31 mouse cellular contexts compared by ENCODE assay signal in the genomic region with DNA sequence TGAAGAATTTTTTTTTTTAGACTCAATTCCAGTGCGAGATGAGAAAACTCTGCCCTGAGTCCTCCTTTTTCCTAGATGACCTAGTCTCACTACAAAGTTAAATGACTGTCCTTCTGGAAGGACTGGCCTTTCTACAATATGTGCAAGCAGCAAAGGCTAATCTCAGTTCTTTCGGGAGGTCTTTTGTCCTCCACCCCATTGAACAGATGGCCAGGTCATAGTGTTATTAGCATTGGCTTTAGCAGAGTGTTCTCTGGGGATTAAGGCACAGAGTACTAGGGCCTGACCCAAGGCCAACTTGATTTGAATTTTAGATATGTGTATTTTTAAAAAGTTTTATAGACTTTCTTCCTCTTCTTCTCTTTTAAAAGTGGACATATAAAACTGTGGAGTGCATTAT. TPM values are rescaled to one million over a fixed set of nuclear protein-coding genes. Genes with fewer than 3 reads are reported as not detected.
DNase-seq lines count a peak whose midpoint lies in the region; ATAC-seq and TF ChIP-seq lines count a peak whose summit lies in the region.
"Had no signal": no experiment of that assay in that cellular context is flagged by ENCODE, and none has a peak within 500 bp of the region (broad histone marks: within the 10 kb centered on the region; RNA-seq: fewer than 3 reads in every experiment).

No protein-coding gene starts in this region.

- ATAC-seq in hindbrain, postnatal 0 days = no peak
- ATAC-seq in midbrain, embryonic 11.5 days (ENCODE audit: low FRiP score) = peak; percentile 86
- no peak for ATAC-seq in midbrain, postnatal 0 days (ENCODE audit: low FRiP score)
- ATAC-seq: forebrain, embryonic 15.5 days; Patski had no signal

- 45% methylated on average over 2 of the region's 2 CpGs for WGBS in hindbrain, embryonic 10.5 days
- whole genome bisulfite sequencing in hindbrain, postnatal 0 days = 52% methylated on average over 2 of the region's 2 CpGs
- WGBS in midbrain, embryonic 11.5 days = 35% methylated on average over 2 of the region's 2 CpGs
- 35% methylated on average over 2 of the region's 2 CpGs for WGBS in midbrain, postnatal 0 days

- H3K4me3 ChIP-seq in hindbrain, embryonic 10.5 days = no peak overlapping the region
- no peak overlapping the region for H3K4me3 ChIP-seq in hindbrain, postnatal 0 days (ENCODE audit: low read length)
- no peak overlapping the region for H3K4me3 ChIP-seq in midbrain, embryonic 11.5 days (ENCODE audit: low read depth, low read length)
- no peak overlapping the region for H3K4me3 ChIP-seq in midbrain, postnatal 0 days (ENCODE audit: low read depth, low read length)
- H3K4me3 ChIP-seq: embryonic facial prominence, embryonic 10.5 days; embryonic facial prominence, embryonic 13.5 days; erythroblast, embryonic 14.5 days; forebrain, embryonic 12.5 days; forebrain, embryonic 15.5 days; heart, adult 2 months; heart, embryonic 10.5 days; heart, embryonic 13.5 days; hindbrain, embryonic 12.5 days; hindbrain, embryonic 15.5 days had no signal

- no peaks in the 10 kb centered on the region for H3K36me3 ChIP-seq in hindbrain, embryonic 10.5 days
- no peaks in the 10 kb centered on the region for H3K36me3 ChIP-seq in hindbrain, postnatal 0 days (ENCODE audit: insufficient read depth, low read length)
- no peaks in the 10 kb centered on the region for H3K36me3 ChIP-seq in midbrain, embryonic 11.5 days (ENCODE audit: control insufficient read depth, insufficient read depth, low read length)
- H3K36me3 ChIP-seq in midbrain, postnatal 0 days (ENCODE audit: insufficient read depth, low read length) = no peaks in the 10 kb centered on the region
- H3K36me3 ChIP-seq: embryonic facial prominence, embryonic 10.5 days; embryonic facial prominence, embryonic 13.5 days; forebrain, embryonic 12.5 days; forebrain, embryonic 15.5 days; G1E; heart, embryonic 10.5 days; heart, embryonic 13.5 days; hindbrain, embryonic 12.5 days; hindbrain, embryonic 15.5 days had no signal

- peaks cover 37% of the 10 kb centered on the region for H3K4me1 ChIP-seq in hindbrain, embryonic 10.5 days (replicated peaks)
- no peaks in the 10 kb centered on the region; the same call in 1 of the 2 replicates for H3K4me1 ChIP-seq in hindbrain, postnatal 0 days (ENCODE audit: insufficient read depth, low read length)
- H3K4me1 ChIP-seq in midbrain, embryonic 11.5 days (ENCODE audit: control insufficient read depth, insufficient read depth, low read length) = peaks cover 14% of the 10 kb centered on the region
- H3K4me1 ChIP-seq in midbrain, postnatal 0 days (ENCODE audit: insufficient read depth, low read length) = no peaks in the 10 kb centered on the region
- H3K4me1 ChIP-seq: forebrain, embryonic 12.5 days; hindbrain, embryonic 15.5 days had no signal

- peak overlapping the region; percentile 59; the same call in 1 of the 2 replicates for H3K27ac ChIP-seq in hindbrain, embryonic 10.5 days
- H3K27ac ChIP-seq in hindbrain, postnatal 0 days = no peak overlapping the region
- no peak overlapping the region; the same call in 1 of the 2 replicates for H3K27ac ChIP-seq in midbrain, embryonic 11.5 days (ENCODE audit: low read depth, low read length)
- no peak overlapping the region for H3K27ac ChIP-seq in midbrain, postnatal 0 days (ENCODE audit: low read depth, low read length)
- H3K27ac ChIP-seq: embryonic facial prominence, embryonic 10.5 days; embryonic facial prominence, embryonic 13.5 days; forebrain, embryonic 12.5 days; forebrain, embryonic 15.5 days; heart, adult 2 months; heart, embryonic 10.5 days; heart, embryonic 13.5 days; hindbrain, embryonic 12.5 days; hindbrain, embryonic 15.5 days had no signal

- TF ChIP-seq CTCF in hindbrain, postnatal 0 days (IDR thresholded peaks at IDR 0.05; ENCODE audit: low read depth) = no peak
- no peak for TF ChIP-seq CTCF in midbrain, postnatal 0 days (IDR thresholded peaks at IDR 0.05)

- H3K4me2 ChIP-seq in hindbrain, postnatal 0 days (ENCODE audit: low read depth, low read length) = no peak overlapping the region
- no peak overlapping the region for H3K4me2 ChIP-seq in midbrain, embryonic 11.5 days
- no peak overlapping the region for H3K4me2 ChIP-seq in midbrain, postnatal 0 days (ENCODE audit: low read depth, low read length, poor library complexity, severe bottlenecking)
- H3K4me2 ChIP-seq: embryonic facial prominence, embryonic 13.5 days; forebrain, embryonic 12.5 days; forebrain, embryonic 15.5 days; heart, embryonic 13.5 days; hindbrain, embryonic 12.5 days; hindbrain, embryonic 15.5 days had no signal

- no peak for DNase-seq in hindbrain, embryonic 10.5 days (ENCODE audit: low spot score)
- no peak for DNase-seq in hindbrain, postnatal 0 days (ENCODE audit: low spot score)
- DNase-seq in midbrain, embryonic 11.5 days (ENCODE audit: low spot score, missing footprints) = peak; percentile 87
- DNase-seq in midbrain, postnatal 0 days (ENCODE audit: low spot score) = no peak
- DNase-seq in retina, embryonic 14.5 days (ENCODE audit: low spot score) = peak; percentile 28
- no peak for DNase-seq in frontal cortex, postnatal 25 days (ENCODE audit: low spot score in 2 of 2)
- DNase-seq in T-cell, adult 2 months (ENCODE audit: low spot score) = no peak
- DNase-seq: adrenal gland, adult 2 months; adrenal gland, postnatal 14 days; B cell, adult 2 months; cerebellum, adult 11 months; cerebellum, adult 2 months; cerebellum, adult 9-11 months; cerebellum, postnatal 25 days; gastrocnemius, postnatal 10 days; gastrocnemius, postnatal 36 days; heart, adult 2 months; heart, postnatal 14 days; heart, postnatal 4 days had no signal

- no peaks in the 10 kb centered on the region for H3K9me3 ChIP-seq in hindbrain, embryonic 10.5 days
- no peaks in the 10 kb centered on the region for H3K9me3 ChIP-seq in hindbrain, postnatal 0 days (ENCODE audit: low read length)
- H3K9me3 ChIP-seq in midbrain, embryonic 11.5 days (ENCODE audit: control insufficient read depth, low read length) = no peaks in the 10 kb centered on the region
- H3K9me3 ChIP-seq in midbrain, postnatal 0 days (ENCODE audit: low read length) = no peaks in the 10 kb centered on the region
- H3K9me3 ChIP-seq: embryonic facial prominence, embryonic 10.5 days; embryonic facial prominence, embryonic 13.5 days; forebrain, embryonic 12.5 days; forebrain, embryonic 15.5 days; G1E; heart, embryonic 10.5 days; heart, embryonic 13.5 days; hindbrain, embryonic 12.5 days; hindbrain, embryonic 15.5 days had no signal

- H3K27me3 ChIP-seq in hindbrain, embryonic 10.5 days (ENCODE audit: insufficient read depth, poor library complexity, severe bottlenecking) = no peaks in the 10 kb centered on the region
- no peaks in the 10 kb centered on the region for H3K27me3 ChIP-seq in hindbrain, postnatal 0 days (ENCODE audit: insufficient read depth, low read length)
- H3K27me3 ChIP-seq in midbrain, embryonic 11.5 days (ENCODE audit: control insufficient read depth, insufficient read depth, low read length) = peaks cover 3% of the 10 kb centered on the region; the same call in 1 of the 2 replicates
- no peaks in the 10 kb centered on the region for H3K27me3 ChIP-seq in midbrain, postnatal 0 days (ENCODE audit: insufficient read depth, low read length)
- H3K27me3 ChIP-seq: CH12.LX; embryonic facial prominence, embryonic 13.5 days; forebrain, embryonic 15.5 days; heart, embryonic 13.5 days; hindbrain, embryonic 12.5 days; hindbrain, embryonic 15.5 days; Patski had no signal

- H3K9ac ChIP-seq in hindbrain, postnatal 0 days (replicated peaks; ENCODE audit: low read length) = no peak overlapping the region
- no peak overlapping the region for H3K9ac ChIP-seq in midbrain, embryonic 11.5 days (ENCODE audit: low read length)
- H3K9ac ChIP-seq in midbrain, postnatal 0 days (replicated peaks; ENCODE audit: low read length, poor library complexity, severe bottlenecking) = no peak overlapping the region
- H3K9ac ChIP-seq: embryonic facial prominence, embryonic 13.5 days; forebrain, embryonic 12.5 days; forebrain, embryonic 15.5 days; heart, embryonic 13.5 days; hindbrain, embryonic 12.5 days; hindbrain, embryonic 15.5 days had no signal

RNA-seq across cellular contexts. Expression of gene Lifr, which starts 12.1 kb away (rescaled TPM):
- 11.0 and 13.4 TPM in 2 replicates for polyA plus RNA-seq in hindbrain, embryonic 10.5 days (2016; fragmentation: Nextera tagmentation; extraction: Ambion mirVana)
- 38.4 and 47.2 TPM in 2 replicates for total RNA-seq in hindbrain, postnatal 0 days (2014; rRNA removed)
- polyA plus RNA-seq in hindbrain, postnatal 0 days (2015; fragmentation: Nextera tagmentation; extraction: Ambion mirVana) = 17.3 and 19.6 TPM in 2 replicates
- polyA plus RNA-seq in midbrain, embryonic 11.5 days (2014; fragmentation: Nextera tagmentation; extraction: Ambion mirVana) = 16.5 and 17.5 TPM in 2 replicates
- 28.0 and 31.8 TPM in 2 replicates for total RNA-seq in midbrain, postnatal 0 days (2014; rRNA removed)
- 10.3 and 12.2 TPM in 2 replicates for polyA plus RNA-seq in midbrain, postnatal 0 days (2015; fragmentation: Nextera tagmentation; extraction: Ambion mirVana)
- polyA plus RNA-seq: erythroblast, embryonic 14.5 days; G1E had no signal

Comparison
In these comparisons a context has a peak if more than half of its experiments do, and no peak if none do; other contexts are left out.
1. DNase-seq: peak in midbrain, embryonic 11.5 days (single experiment) and retina, embryonic 14.5 days (single experiment); none in hindbrain, embryonic 10.5 days (single experiment), hindbrain, postnatal 0 days (single experiment), midbrain, postnatal 0 days (single experiment), frontal cortex, postnatal 25 days (0 of 2) and T-cell, adult 2 months (single experiment).